Mouse (Mus musculus) liver, embryonic 16.5 days (tissue): ENCODE measurements at regions not wholly inside any gene's neighbourhood (a gene's known extent, or its start where the extent isn't known, plus 50 kb on each side); places are given as distances from the start of the nearest gene placed in this dataset.
"Not testable (repeated sequence)": the region's sequence is repeated elsewhere in the genome, so short reads cannot be mapped to it uniquely, and the experiment has no call there.

ENCODE experiments used
- ATAC-seq: fragments of 200-750 bp; cut with Nextera tagmentation; 2 replicates; pipeline ENCODE4 v1.8.0; 2017; ENCODE audit warnings: low read depth, mild to moderate bottlenecking, moderate number of reproducible peaks, moderate library complexity
- H3K27ac ChIP-seq: fragments of 300-500 bp; sonication (generic); 2 replicates; pipeline ENCODE4 v1.5.1; 2014; ENCODE audit warnings: mild to moderate bottlenecking, low read length
- H3K27me3 ChIP-seq: fragments of 300-500 bp; sonication (generic); 2 replicates; pipeline ENCODE4 v1.6.1; 2014; ENCODE audit warnings: low read depth, low read length, mixed read lengths; ENCODE audit not compliant: control insufficient read depth, insufficient read depth
- H3K36me3 ChIP-seq: fragments of 300-500 bp; sonication (generic); 2 replicates; pipeline ENCODE4 v1.6.1; 2014; ENCODE audit warnings: mild to moderate bottlenecking; ENCODE audit not compliant: control insufficient read depth, insufficient read depth
- H3K4me1 ChIP-seq: fragments of 300-500 bp; sonication (generic); 2 replicates; pipeline ENCODE4 v1.6.1; 2014; ENCODE audit warnings: low read depth, low read length, mixed read lengths; ENCODE audit not compliant: control insufficient read depth
- H3K4me2 ChIP-seq: fragments of 300-500 bp; sonication (generic); 2 replicates; pipeline ENCODE4 v1.6.1; 2014; ENCODE audit warnings: low read depth, low read length, mixed read lengths
- H3K4me3 ChIP-seq: fragments of 300-500 bp; sonication (generic); 2 replicates; pipeline ENCODE4 v1.5.1; 2014; ENCODE audit warnings: low read depth, mild to moderate bottlenecking, low read length
- H3K9ac ChIP-seq: fragments of 300-500 bp; sonication (generic); 2 replicates; pipeline ENCODE4 v1.6.1; 2014; ENCODE audit warnings: low read depth, low read length
- H3K9me3 ChIP-seq: fragments of 300-500 bp; sonication (generic); replicated peaks from 2 replicates; pipeline ENCODE4 v1.6.1; 2016; ENCODE audit warnings: low read length; ENCODE audit not compliant: control insufficient read depth
- WGBS: fragments of 180-500 bp; shearing (Covaris S2); extraction: QIAGEN DNeasy Blood & Tissue Kit; methylation state at CpG from one replicate; pipeline ENCODE4 v1.1.7; 2014; ENCODE audit not compliant: insufficient replicate concordance; 5-methylcytosine and 5-hydroxymethylcytosine counted together

- Histone ChIP-seq H3K36me3 (no peaks in the 10 kb centered on the region), H3K27me3 (no peaks in the 10 kb centered on the region), H3K9ac (no peak overlapping the region), H3K4me3 (no peak overlapping the region), H3K4me2 (no peak overlapping the region), H3K9me3 (no peaks in the 10 kb centered on the region), H3K27ac (no peak overlapping the region), H3K4me1 (no peaks in the 10 kb centered on the region)
- ATAC-seq = no peak
- WGBS = 50% methylated on average over 3 of the region's 3 CpGs
These were observed 79.1 kb upstream of the Neurl1b start for GRCm38 (mm10) chr17:26335551-26335950.

DNA sequence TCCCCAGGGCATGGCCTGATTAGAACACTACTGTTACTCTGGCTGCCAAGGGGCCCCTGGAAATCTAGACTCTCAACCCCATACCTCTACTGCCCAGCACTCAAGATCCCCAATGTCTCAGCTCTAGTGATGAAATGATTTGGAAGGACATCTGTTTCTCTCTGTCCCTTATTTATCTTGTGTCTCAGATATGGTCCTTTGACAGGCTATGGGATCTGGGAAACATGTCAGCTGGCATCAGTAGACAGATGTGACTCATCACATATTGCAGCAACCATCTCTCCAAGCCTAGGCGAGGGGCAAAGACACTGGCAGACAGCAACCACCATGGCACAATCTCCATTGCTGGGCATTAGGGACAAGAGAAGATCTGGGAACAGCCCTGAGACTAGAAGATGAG is 78.6 kb upstream of the Neurl1b start:
- Histone ChIP-seq H3K4me2 (no peak overlapping the region), H3K4me3 (no peak overlapping the region), H3K36me3 (no peaks in the 10 kb centered on the region), H3K9ac (no peak overlapping the region), H3K4me1 (no peaks in the 10 kb centered on the region), H3K27me3 (no peaks in the 10 kb centered on the region), H3K9me3 (no peaks in the 10 kb centered on the region), H3K27ac (no peak overlapping the region)
- no peak for ATAC-seq
- WGBS = 53% methylated on average over 1 of the region's 1 CpGs

DNA sequence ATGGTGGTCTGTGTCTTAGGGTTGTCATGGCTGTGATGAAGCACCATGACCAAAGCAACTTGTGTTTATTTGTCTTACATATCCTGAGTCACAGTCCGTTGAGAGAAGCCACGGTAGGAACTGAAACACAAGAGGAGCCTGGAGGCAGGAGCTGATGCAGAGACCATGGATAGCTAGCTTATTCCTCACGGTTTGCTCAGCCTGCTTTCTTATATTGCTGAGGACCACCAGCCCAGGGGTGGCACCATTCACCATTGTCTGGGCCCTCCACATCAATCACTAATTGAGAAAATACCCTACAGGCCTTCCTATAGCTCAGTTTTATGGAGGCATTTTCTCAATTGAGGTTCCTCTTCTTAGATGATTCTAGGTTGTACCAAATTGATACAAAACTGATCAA is 77.5 kb upstream of the Neurl1b start:
- Histone ChIP-seq H3K9me3 (no peaks in the 10 kb centered on the region), H3K27ac (no peak overlapping the region), H3K9ac (no peak overlapping the region), H3K4me3 (no peak overlapping the region), H3K4me2 (no peak overlapping the region), H3K36me3 (no peaks in the 10 kb centered on the region), H3K27me3 (no peaks in the 10 kb centered on the region), H3K4me1 (no peaks in the 10 kb centered on the region)
- 54% methylated on average over 3 of the region's 3 CpGs for WGBS
- no peak for ATAC-seq

DNA sequence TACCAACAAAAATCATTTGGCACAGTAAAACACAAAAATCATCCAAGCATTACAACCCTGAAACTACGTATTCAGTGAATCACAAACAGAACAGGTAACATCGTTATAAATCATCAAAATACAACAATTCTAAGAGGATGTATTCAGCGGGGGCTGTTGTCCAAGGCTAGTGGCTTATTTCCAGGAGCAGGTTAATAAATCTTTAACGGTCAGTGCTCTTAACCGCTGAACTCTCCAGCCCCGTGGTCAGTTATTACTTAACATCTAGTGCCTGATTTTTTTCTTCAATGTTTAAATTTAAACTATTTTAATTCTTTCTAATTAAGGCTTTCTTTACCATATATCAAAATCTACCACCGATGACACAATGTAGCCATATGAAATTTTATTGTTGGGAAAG is 69.2 kb upstream of the Neurl1b start:
- not testable (repeated sequence) for H3K4me1 ChIP-seq, H3K27me3 ChIP-seq, H3K9me3 ChIP-seq, H3K4me3 ChIP-seq, H3K27ac ChIP-seq, H3K4me2 ChIP-seq, ATAC-seq, H3K9ac ChIP-seq, H3K36me3 ChIP-seq
- 68% methylated on average over 7 of the region's 7 CpGs for WGBS

DNA sequence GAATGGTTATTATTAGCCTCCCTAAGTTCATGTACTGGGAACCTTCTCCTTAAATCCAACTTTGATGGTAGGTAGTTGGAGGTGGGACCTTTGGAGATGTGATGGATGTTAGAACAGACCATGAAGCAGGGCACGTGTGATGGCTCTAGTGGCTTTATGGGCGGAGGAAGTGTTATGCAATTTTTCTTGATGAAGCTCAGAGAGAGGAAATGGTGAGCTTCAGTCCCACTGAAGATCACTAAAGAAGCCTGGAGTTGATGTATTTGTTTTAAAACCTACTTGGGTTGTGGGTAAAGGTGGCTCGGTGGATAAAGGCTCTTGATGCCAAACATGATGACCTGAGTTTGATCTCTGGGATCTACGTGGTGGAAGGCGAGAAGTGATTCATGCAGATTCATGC is 66.5 kb upstream of the Neurl1b start:
- Histone ChIP-seq H3K9ac (no peak overlapping the region), H3K27ac (no peak overlapping the region), H3K4me1 (no peaks in the 10 kb centered on the region), H3K4me3 (no peak overlapping the region), H3K9me3 (no peaks in the 10 kb centered on the region), H3K36me3 (no peaks in the 10 kb centered on the region), H3K27me3 (no peaks in the 10 kb centered on the region), H3K4me2 (no peak overlapping the region)
- 50% methylated on average over 5 of the region's 5 CpGs for WGBS
- ATAC-seq = no peak

- Histone ChIP-seq H3K27ac (no peak overlapping the region), H3K9ac (no peak overlapping the region), H3K36me3 (no peaks in the 10 kb centered on the region), H3K4me2 (no peak overlapping the region), H3K4me1 (no peaks in the 10 kb centered on the region), H3K9me3 (no peaks in the 10 kb centered on the region), H3K4me3 (no peak overlapping the region), H3K27me3 (no peaks in the 10 kb centered on the region)
- 23% methylated on average over 2 of the region's 2 CpGs for WGBS
- no peak for ATAC-seq
These were observed 64.9 kb upstream of the Neurl1b start for GRCm38 (mm10) chr17:26349741-26350140.

GRCm38 (mm10) chr17:26350216-26350615 is 64.4 kb upstream of the Neurl1b start:
- H3K9me3 ChIP-seq = no peaks in the 10 kb centered on the region
- H3K27ac ChIP-seq = no peak overlapping the region
- no peak overlapping the region for H3K4me3 ChIP-seq
- no peaks in the 10 kb centered on the region for H3K4me1 ChIP-seq
- H3K36me3 ChIP-seq = no peaks in the 10 kb centered on the region
- no peaks in the 10 kb centered on the region for H3K27me3 ChIP-seq
- no peak overlapping the region for H3K4me2 ChIP-seq
- ATAC-seq = no peak
- no peak overlapping the region for H3K9ac ChIP-seq
- 63% methylated on average over 5 of the region's 5 CpGs for WGBS

DNA sequence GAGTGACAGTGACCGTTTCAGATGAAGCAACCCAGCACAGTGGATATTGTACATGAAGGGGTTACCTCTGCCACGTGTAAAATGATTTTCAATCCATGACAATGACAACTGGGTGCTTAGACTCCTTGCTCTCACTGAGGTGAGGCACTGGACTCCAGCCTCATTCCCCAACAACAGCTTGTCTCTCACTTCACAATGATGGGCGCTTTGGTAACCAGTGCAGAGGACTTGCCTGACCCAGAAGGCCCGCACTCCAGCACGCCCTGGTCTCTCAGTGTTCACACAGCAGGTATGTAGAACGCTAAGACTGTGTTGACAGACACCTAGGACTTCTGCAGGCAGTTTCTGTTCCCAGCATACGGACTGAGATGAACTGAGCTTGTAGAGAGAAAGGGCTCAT is 62.6 kb upstream of the Neurl1b start:
- H3K4me1 ChIP-seq = no peaks in the 10 kb centered on the region
- ATAC-seq = no peak
- H3K27ac ChIP-seq = no peak overlapping the region
- H3K4me3 ChIP-seq = no peak overlapping the region
- WGBS = 56% methylated on average over 7 of the region's 7 CpGs
- H3K9me3 ChIP-seq = no peaks in the 10 kb centered on the region
- no peaks in the 10 kb centered on the region for H3K36me3 ChIP-seq
- no peak overlapping the region for H3K9ac ChIP-seq
- H3K4me2 ChIP-seq = no peak overlapping the region
- no peaks in the 10 kb centered on the region for H3K27me3 ChIP-seq

DNA sequence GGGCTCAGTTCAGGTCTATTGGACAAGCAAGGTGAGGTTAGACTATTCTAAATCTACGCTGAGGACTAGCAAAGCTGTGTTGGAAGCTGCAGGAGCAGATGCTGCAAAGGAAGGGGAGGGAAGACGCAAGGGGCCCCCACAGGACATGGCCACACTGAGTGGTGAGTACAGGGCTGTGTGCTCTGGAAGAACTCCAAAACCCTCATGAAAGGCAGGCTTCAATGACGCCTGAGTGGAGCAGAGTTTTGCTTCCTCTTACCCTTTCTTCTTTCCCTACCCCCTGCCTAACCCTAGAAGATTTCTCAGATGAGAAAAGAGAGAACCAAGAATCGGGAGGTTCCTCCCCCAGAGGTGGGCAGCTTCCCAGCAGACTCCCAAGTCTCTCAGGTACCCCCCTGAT is 61.9 kb upstream of the Neurl1b start:
- no peak overlapping the region for H3K27ac ChIP-seq
- H3K36me3 ChIP-seq = no peaks in the 10 kb centered on the region
- H3K27me3 ChIP-seq = no peaks in the 10 kb centered on the region
- H3K4me2 ChIP-seq = no peak overlapping the region
- H3K4me3 ChIP-seq = no peak overlapping the region
- no peak for ATAC-seq
- no peaks in the 10 kb centered on the region for H3K9me3 ChIP-seq
- H3K4me1 ChIP-seq = no peaks in the 10 kb centered on the region
- 46% methylated on average over 4 of the region's 4 CpGs for WGBS
- H3K9ac ChIP-seq = no peak overlapping the region

DNA sequence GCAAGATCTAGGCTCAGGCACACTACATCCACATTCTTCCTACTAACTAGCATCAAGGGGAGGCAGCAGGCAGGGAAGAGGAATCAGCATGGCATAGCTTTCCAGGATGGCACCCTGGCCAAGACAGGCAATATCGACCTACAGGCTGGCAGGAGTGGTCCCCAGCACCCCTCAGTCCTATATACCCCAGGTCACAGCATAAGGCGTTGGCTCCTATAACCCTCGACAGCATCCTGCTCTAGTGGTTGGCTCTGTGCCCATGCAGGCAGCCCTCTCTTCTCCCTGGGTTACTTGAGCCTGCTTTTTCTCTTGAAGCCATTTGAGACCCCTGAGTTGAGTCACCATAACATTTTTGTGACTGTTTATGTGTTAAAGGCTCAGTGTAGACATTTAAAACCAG is 60.2 kb upstream of the Neurl1b start:
- Histone ChIP-seq H3K27me3 (no peaks in the 10 kb centered on the region; the same call in 1 of the 2 replicates), H3K4me3 (no peak overlapping the region), H3K27ac (no peak overlapping the region), H3K4me1 (no peaks in the 10 kb centered on the region), H3K4me2 (no peak overlapping the region), H3K36me3 (no peaks in the 10 kb centered on the region), H3K9ac (no peak overlapping the region), H3K9me3 (no peaks in the 10 kb centered on the region)
- WGBS = 49% methylated on average over 3 of the region's 3 CpGs
- no peak for ATAC-seq
